23 mouse cellular contexts compared by ENCODE assay signal in genomic region chr2:34547516-34547915, GRCm38 (mm10).
"Had no signal": no experiment of that assay in that cellular context is flagged by ENCODE, and none has a peak within 500 bp of the region (broad histone marks: within the 10 kb centered on the region; RNA-seq: fewer than 3 reads in every experiment).

No protein-coding gene starts in this region.

- H3K27ac ChIP-seq: heart, adult 2 months; heart, embryonic 13.5 days; heart, embryonic 15.5 days; hindbrain, embryonic 13.5 days; hindbrain, embryonic 15.5 days; hindbrain, postnatal 0 days; kidney, embryonic 15.5 days; kidney, postnatal 0 days; limb, embryonic 13.5 days; limb, embryonic 15.5 days; liver, embryonic 12.5 days; liver, embryonic 14.5 days had no signal

- DNase-seq: gastrocnemius, postnatal 10 days; heart, adult 11 months; heart, postnatal 36 days; kidney, adult 11 months; kidney, adult 2 months; kidney, adult 9 months; kidney, postnatal 14 days; kidney, postnatal 36 days; layer of hippocampus, adult 9-11 months; layer of hippocampus, postnatal 36 days; lung, adult 18-20 months had no signal

- H3K4me3 ChIP-seq: heart, adult 2 months; heart, embryonic 13.5 days; heart, embryonic 15.5 days; hindbrain, embryonic 13.5 days; hindbrain, embryonic 15.5 days; kidney, embryonic 15.5 days; limb, embryonic 13.5 days; limb, embryonic 15.5 days; liver, embryonic 12.5 days had no signal
